Mouse (Mus musculus) right cerebral cortex, adult 18-20 months (tissue): Measurements from ENCODE around the gene Dnpep.

ENCODE experiments used
- DNase-seq: peaks from one replicate; pipeline ENCODE4 v3.0.0; 2022; ENCODE audit warnings: mixed read lengths

The Dnpep gene

GRCm38 (mm10) chr1:75317241-75318201 is at the start of gene Dnpep:
Gene Dnpep, minus strand, starts transcription at chr1:75317990.
- peak; percentile 100 for DNase-seq

- DNase-seq, result no peak
These were observed 47.8 kb upstream of the Dnpep start for GRCm38 (mm10) chr1:75365510-75366137.

- DNase-seq, result no peak
These were observed 46.1 kb upstream of the Dnpep start for GRCm38 (mm10) chr1:75363868-75364267.

GRCm38 (mm10) chr1:75361750-75362149 is 44.0 kb upstream of the Dnpep start:
- no peak for DNase-seq

- DNase-seq, result no peak
These were observed 43.3 kb upstream of the Dnpep start for GRCm38 (mm10) chr1:75361123-75361522.

GRCm38 (mm10) chr1:75360112-75361031 is 42.6 kb upstream of the Dnpep start, which contains the start of gene Des:
Gene Des, plus strand, starts transcription at chr1:75360329.
- no peak for DNase-seq

- peak; percentile 67 for DNase-seq
These were observed 41.6 kb upstream of the Dnpep start for GRCm38 (mm10) chr1:75359346-75359745.

- no peak for DNase-seq
These were observed 40.2 kb upstream of the Dnpep start for GRCm38 (mm10) chr1:75358009-75358408.

GRCm38 (mm10) chr1:75357261-75357660 is 39.5 kb upstream of the Dnpep start:
- DNase-seq, result no peak

GRCm38 (mm10) chr1:75349275-75349674 is 31.5 kb upstream of the Dnpep start:
- no peak for DNase-seq

GRCm38 (mm10) chr1:75347279-75347678 is 29.5 kb upstream of the Dnpep start:
- no peak for DNase-seq

- DNase-seq, result no peak
These were observed 27.5 kb upstream of the Dnpep start for GRCm38 (mm10) chr1:75345036-75345935.

GRCm38 (mm10) chr1:75344291-75345035 is 26.7 kb upstream of the Dnpep start:
- DNase-seq, result no peak

GRCm38 (mm10) chr1:75342874-75343416 is 25.2 kb upstream of the Dnpep start:
- DNase-seq, result peak; percentile 78

GRCm38 (mm10) chr1:75340519-75340918 is 22.7 kb upstream of the Dnpep start:
- DNase-seq, result no peak

GRCm38 (mm10) chr1:75339337-75339736 is 21.5 kb upstream of the Dnpep start:
- peak; percentile 61 for DNase-seq

- DNase-seq, result no peak
These were observed 20.4 kb upstream of the Dnpep start for GRCm38 (mm10) chr1:75338091-75338694.

GRCm38 (mm10) chr1:75337097-75337496 is 19.3 kb upstream of the Dnpep start:
- DNase-seq, result no peak

GRCm38 (mm10) chr1:75336461-75336860 is 18.7 kb upstream of the Dnpep start:
- no peak for DNase-seq

- DNase-seq, result no peak
These were observed 13.5 kb upstream of the Dnpep start for GRCm38 (mm10) chr1:75331271-75331670.
